Mouse (Mus musculus): ENCODE data around the gene Gm17324. TPM values are rescaled to one million over a fixed set of nuclear protein-coding genes. Genes with fewer than 3 reads are reported as not detected.
"Not testable (repeated sequence)": the region's sequence is repeated elsewhere in the genome, so short reads cannot be mapped to it uniquely, and the experiment has no call there.

The Gm17324 gene
- 0.55 and 1.4 TPM in 2 replicates for polyA plus RNA-seq (2015; fragmentation: Nextera tagmentation; extraction: Ambion mirVana)

- Histone ChIP-seq H3K36me3 (peaks cover 32% of the 10 kb centered on the region), H3K4me3 (replicated peaks) (peak within 1 kb of the TSS; percentile 98), H3K4me2 (peak within 1 kb of the TSS; percentile 70), H3K27me3 (peaks cover 37% of the 10 kb centered on the region), H3K27ac (peak within 1 kb of the TSS; percentile 92), H3K9me3 (replicated peaks) (no peaks in the 10 kb centered on the region), H3K4me1 (peaks cover 16% of the 10 kb centered on the region), H3K9ac (peak within 1 kb of the TSS; percentile 94)
- WGBS, result under 1% methylated on average over 96 of the region's 96 CpGs
- ATAC-seq (replicated peaks; ENCODE audit: low FRiP score), result peak; percentile 95
These were observed at the start of gene Gm17324, which contains the start of gene Mto1 for GRCm38 (mm10) chr9:78447973-78448873. Gene Gm17324, minus strand, starts transcription at chr9:78448786. Gene Mto1, plus strand, starts transcription at chr9:78448208.

- WGBS, result 78% methylated on average over 7 of the region's 7 CpGs
- no peak overlapping the region for H3K27ac ChIP-seq
- ATAC-seq (replicated peaks; ENCODE audit: low FRiP score), result no peak
- H3K27me3 ChIP-seq, result no peaks in the 10 kb centered on the region
- H3K4me3 ChIP-seq (replicated peaks), result no peak overlapping the region
- H3K4me1 ChIP-seq, result no peaks in the 10 kb centered on the region
- H3K9ac ChIP-seq, result no peak overlapping the region
- H3K4me2 ChIP-seq, result no peak overlapping the region
- H3K9me3 ChIP-seq (replicated peaks), result no peaks in the 10 kb centered on the region
- no peaks in the 10 kb centered on the region for H3K36me3 ChIP-seq
These were observed 44.6 kb upstream of the Gm17324 start for GRCm38 (mm10) chr9:78493171-78493570.

- H3K4me3 ChIP-seq (replicated peaks), result no peak overlapping the region
- no peak for ATAC-seq (replicated peaks; ENCODE audit: low FRiP score)
- no peaks in the 10 kb centered on the region for H3K27me3 ChIP-seq
- no peak overlapping the region for H3K4me2 ChIP-seq
- H3K9ac ChIP-seq, result no peak overlapping the region
- no peak overlapping the region for H3K27ac ChIP-seq
- H3K4me1 ChIP-seq, result no peaks in the 10 kb centered on the region
- H3K9me3 ChIP-seq (replicated peaks), result no peaks in the 10 kb centered on the region
- H3K36me3 ChIP-seq, result no peaks in the 10 kb centered on the region
- 93% methylated on average over 3 of the region's 3 CpGs for WGBS
These were observed 43.7 kb upstream of the Gm17324 start for GRCm38 (mm10) chr9:78492254-78492653.

- ATAC-seq (replicated peaks; ENCODE audit: low FRiP score), result no peak
- no peaks in the 10 kb centered on the region for H3K4me1 ChIP-seq
- no peak overlapping the region for H3K27ac ChIP-seq
- no peak overlapping the region for H3K4me2 ChIP-seq
- no peaks in the 10 kb centered on the region for H3K9me3 ChIP-seq (replicated peaks)
- H3K4me3 ChIP-seq (replicated peaks), result no peak overlapping the region
- H3K27me3 ChIP-seq, result no peaks in the 10 kb centered on the region
- WGBS, result 85% methylated on average over 3 of the region's 3 CpGs
- no peak overlapping the region for H3K9ac ChIP-seq
- no peaks in the 10 kb centered on the region for H3K36me3 ChIP-seq
These were observed 42.6 kb upstream of the Gm17324 start for GRCm38 (mm10) chr9:78491169-78491568.

GRCm38 (mm10) chr9:78488890-78489420 is 40.4 kb upstream of the Gm17324 start, which contains the start of gene Eef1a1:
Gene Eef1a1, minus strand, starts transcription at chr9:78489151.
- ATAC-seq (replicated peaks; ENCODE audit: low FRiP score), result peak; percentile 74
- no peaks in the 10 kb centered on the region for H3K4me1 ChIP-seq
- H3K27me3 ChIP-seq, result no peaks in the 10 kb centered on the region
- WGBS, result under 1% methylated on average over 15 of the region's 20 CpGs
- no peaks in the 10 kb centered on the region for H3K9me3 ChIP-seq (replicated peaks)
- H3K9ac ChIP-seq, result peak within 1 kb of the TSS; percentile 37
- peak within 1 kb of the TSS; percentile 63 for H3K4me2 ChIP-seq
- H3K4me3 ChIP-seq (replicated peaks), result peak within 1 kb of the TSS; percentile 43
- peak within 1 kb of the TSS; percentile 66 for H3K27ac ChIP-seq
- H3K36me3 ChIP-seq, result no peaks in the 10 kb centered on the region

- not testable (repeated sequence) for H3K36me3 ChIP-seq; H3K9me3 ChIP-seq (replicated peaks); H3K4me2 ChIP-seq; H3K9ac ChIP-seq; H3K27ac ChIP-seq; H3K4me3 ChIP-seq (replicated peaks); ATAC-seq (replicated peaks; ENCODE audit: low FRiP score); H3K4me1 ChIP-seq; H3K27me3 ChIP-seq
- 96% methylated on average over 5 of the region's 5 CpGs for WGBS
These were observed 39.4 kb upstream of the Gm17324 start for GRCm38 (mm10) chr9:78488021-78488420.

- no peaks in the 10 kb centered on the region for H3K9me3 ChIP-seq (replicated peaks)
- H3K36me3 ChIP-seq, result peaks cover 7% of the 10 kb centered on the region
- H3K27ac ChIP-seq, result no peak overlapping the region
- no peaks in the 10 kb centered on the region for H3K27me3 ChIP-seq
- no peak for ATAC-seq (replicated peaks; ENCODE audit: low FRiP score)
- WGBS, result 77% methylated on average over 3 of the region's 3 CpGs
- H3K4me3 ChIP-seq (replicated peaks), result no peak overlapping the region
- H3K4me1 ChIP-seq, result peaks cover 7% of the 10 kb centered on the region
- H3K9ac ChIP-seq, result no peak overlapping the region
- H3K4me2 ChIP-seq, result no peak overlapping the region
These were observed 36.1 kb upstream of the Gm17324 start for GRCm38 (mm10) chr9:78484660-78485059.

GRCm38 (mm10) chr9:78482386-78482785 is 33.8 kb upstream of the Gm17324 start:
- 11% methylated on average over 3 of the region's 3 CpGs for WGBS

GRCm38 (mm10) chr9:78481423-78482331 is 33.1 kb upstream of the Gm17324 start:
- no peaks in the 10 kb centered on the region for H3K9me3 ChIP-seq (replicated peaks)
- H3K27ac ChIP-seq, result peak overlapping the region; percentile 99
- H3K27me3 ChIP-seq, result no peaks in the 10 kb centered on the region
- H3K9ac ChIP-seq, result peak overlapping the region; percentile 90
- peaks cover 34% of the 10 kb centered on the region for H3K36me3 ChIP-seq
- peak overlapping the region; percentile 87 for H3K4me3 ChIP-seq (replicated peaks)
- peaks cover 11% of the 10 kb centered on the region for H3K4me1 ChIP-seq
- ATAC-seq (replicated peaks; ENCODE audit: low FRiP score), result peak; percentile 99
- H3K4me2 ChIP-seq, result peak overlapping the region; percentile 64
- WGBS, result 1% methylated on average over 73 of the region's 77 CpGs

More at GRCm38 (mm10) chr9:78482386-78482785, 33.8 kb upstream of the Gm17324 start:
- Histone ChIP-seq H3K9me3 (replicated peaks) (no peaks in the 10 kb centered on the region), H3K4me3 (replicated peaks) (peak overlapping the region; percentile 87), H3K27ac (peak overlapping the region; percentile 99), H3K27me3 (no peaks in the 10 kb centered on the region), H3K4me2 (peak overlapping the region; percentile 64), H3K9ac (peak overlapping the region; percentile 63), H3K4me1 (peaks cover 11% of the 10 kb centered on the region), H3K36me3 (peaks cover 27% of the 10 kb centered on the region)
- no peak for ATAC-seq (replicated peaks; ENCODE audit: low FRiP score)

GRCm38 (mm10) chr9:78480706-78481358 is 32.2 kb upstream of the Gm17324 start:
- Histone ChIP-seq H3K9ac (peak overlapping the region; percentile 90), H3K27me3 (no peaks in the 10 kb centered on the region), H3K4me1 (peaks cover 11% of the 10 kb centered on the region), H3K4me3 (replicated peaks) (peak overlapping the region; percentile 87), H3K27ac (peak overlapping the region; percentile 99), H3K4me2 (peak overlapping the region; percentile 64), H3K36me3 (peaks cover 40% of the 10 kb centered on the region), H3K9me3 (replicated peaks) (no peaks in the 10 kb centered on the region)
- under 1% methylated on average over 46 of the region's 46 CpGs for WGBS
- peak; percentile 6 for ATAC-seq (replicated peaks; ENCODE audit: low FRiP score)

GRCm38 (mm10) chr9:78480227-78480626 is 31.6 kb upstream of the Gm17324 start:
- H3K27me3 ChIP-seq; ATAC-seq (replicated peaks; ENCODE audit: low FRiP score); H3K9me3 ChIP-seq (replicated peaks): not testable (repeated sequence)
- Histone ChIP-seq H3K27ac (peak overlapping the region; percentile 99), H3K4me3 (replicated peaks) (peak overlapping the region; percentile 87), H3K9ac (peak overlapping the region; percentile 90), H3K4me1 (peaks cover 11% of the 10 kb centered on the region), H3K36me3 (peaks cover 42% of the 10 kb centered on the region), H3K4me2 (peak overlapping the region; percentile 64)
- under 1% methylated on average over 13 of the region's 13 CpGs for WGBS
